Mouse (Mus musculus) embryo, embryonic 11.5 days (tissue): ENCODE measurements around the gene Slc34a2.

Experiments
- DNase-seq: peaks from one replicate; pipeline ENCODE4 v3.0.0-alpha.2; 2012; ENCODE audit warnings: low read depth, low spot score

Slc34a2 gene

DNA sequence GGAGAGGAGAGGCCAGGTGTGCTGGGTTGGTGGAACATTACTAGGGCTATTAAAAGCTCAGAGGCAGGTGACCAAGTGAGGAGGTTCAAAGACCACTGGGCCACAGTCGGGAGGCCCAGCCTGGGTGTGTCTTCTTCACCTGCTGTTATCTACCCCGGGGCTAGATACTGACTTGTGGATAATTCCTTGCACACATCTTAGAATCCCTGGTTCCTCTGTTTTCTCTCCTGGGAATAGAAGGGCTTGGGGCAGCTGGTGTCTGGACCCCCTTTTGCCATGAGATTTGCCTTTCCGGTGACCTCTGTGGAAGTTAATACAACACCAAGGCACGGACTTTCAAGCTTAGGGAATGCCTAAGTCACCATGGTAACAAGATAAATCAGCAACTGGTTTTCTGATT is 72.3 kb downstream of the Slc34a2 start:
- no peak for DNase-seq

DNA sequence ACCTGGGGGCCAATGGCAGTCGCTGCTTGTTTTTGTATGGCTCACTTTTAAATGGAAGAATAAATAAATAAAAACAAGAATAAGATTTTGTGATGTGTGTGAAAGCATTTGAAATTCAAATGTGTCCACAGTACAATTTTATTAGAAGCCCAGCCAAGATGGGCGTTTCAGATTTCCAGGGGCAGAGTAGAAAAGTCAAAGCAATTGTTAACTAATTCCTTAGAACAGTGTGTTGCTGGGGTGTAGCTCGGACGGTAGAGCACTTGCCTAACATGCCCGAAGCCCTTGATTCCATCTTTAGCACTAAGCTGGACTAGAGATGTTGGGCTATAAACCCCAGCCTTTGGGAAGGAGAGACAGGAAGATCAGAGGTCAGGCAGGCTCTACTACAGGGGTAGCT is 73.2 kb downstream of the Slc34a2 start:
- no peak for DNase-seq

DNA sequence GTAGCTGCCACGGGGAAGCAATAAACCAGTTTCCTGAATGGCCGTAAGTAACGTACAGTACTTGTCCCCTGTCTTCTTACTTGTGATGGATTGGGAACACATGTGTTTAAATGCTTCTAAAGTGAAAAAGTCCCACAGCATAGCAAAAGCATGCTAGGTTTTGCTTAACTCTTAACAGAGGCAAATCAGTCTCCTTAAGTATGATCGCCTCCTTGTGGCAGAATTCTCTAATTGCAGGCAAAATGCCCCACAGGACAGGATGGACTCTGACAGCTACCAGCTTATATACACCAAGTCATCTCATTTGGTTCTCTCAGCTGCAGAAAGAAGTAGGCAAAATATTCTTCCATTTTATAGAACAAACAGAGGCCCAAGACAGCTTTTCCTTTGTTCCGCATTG is 75.1 kb downstream of the Slc34a2 start:
- DNase-seq: no peak

DNA sequence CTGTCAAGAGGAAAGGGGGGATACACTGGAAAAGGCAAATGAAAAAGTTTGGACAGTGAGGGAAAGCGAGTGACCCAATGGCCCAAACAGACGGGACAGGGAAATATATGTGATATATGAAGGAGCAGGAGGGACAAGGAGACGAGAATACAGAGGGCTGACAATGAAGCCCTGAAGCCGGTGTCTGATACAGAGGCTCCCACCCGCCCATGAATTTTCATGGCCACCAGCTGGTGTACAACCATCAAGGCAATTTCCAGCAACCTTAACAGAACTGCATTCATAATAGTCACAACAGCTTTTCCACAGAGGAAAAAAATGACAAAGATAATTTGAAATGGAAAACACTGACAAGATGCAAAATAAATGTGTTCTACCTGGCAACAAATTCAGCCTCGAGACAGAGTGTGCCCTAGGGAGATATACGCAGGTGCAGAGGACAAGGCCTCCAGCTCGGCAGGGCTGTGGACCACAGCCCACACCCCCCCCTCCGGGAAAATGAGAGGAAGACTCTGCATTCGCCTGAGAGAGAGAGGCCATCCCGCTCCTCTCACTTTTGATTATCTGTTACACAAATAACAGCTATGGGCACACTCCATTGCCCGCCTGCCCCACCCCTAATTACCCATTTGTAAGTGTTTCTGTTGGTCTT is 76.9 kb downstream of the Slc34a2 start:
- no peak for DNase-seq

DNA sequence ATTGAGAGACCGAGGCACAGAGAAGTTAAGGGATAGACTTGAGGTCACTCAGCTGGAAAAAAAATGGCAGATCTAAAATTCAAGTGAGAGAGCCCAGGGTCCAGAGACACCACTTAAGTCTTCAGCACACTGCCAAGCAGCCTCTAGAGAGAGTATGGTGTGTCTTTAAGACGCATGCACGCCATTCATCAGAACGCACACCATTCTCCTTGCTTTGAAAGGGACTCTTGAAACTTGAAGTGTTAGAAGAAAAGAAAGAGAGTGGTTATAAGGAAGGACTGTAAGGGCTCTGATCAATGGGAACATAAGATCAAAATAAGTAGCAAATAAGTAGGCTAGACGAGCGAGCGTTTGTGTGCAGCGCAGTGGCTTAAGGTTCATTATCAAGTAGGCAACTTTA is 80.3 kb downstream of the Slc34a2 start:
- DNase-seq: no peak

DNA sequence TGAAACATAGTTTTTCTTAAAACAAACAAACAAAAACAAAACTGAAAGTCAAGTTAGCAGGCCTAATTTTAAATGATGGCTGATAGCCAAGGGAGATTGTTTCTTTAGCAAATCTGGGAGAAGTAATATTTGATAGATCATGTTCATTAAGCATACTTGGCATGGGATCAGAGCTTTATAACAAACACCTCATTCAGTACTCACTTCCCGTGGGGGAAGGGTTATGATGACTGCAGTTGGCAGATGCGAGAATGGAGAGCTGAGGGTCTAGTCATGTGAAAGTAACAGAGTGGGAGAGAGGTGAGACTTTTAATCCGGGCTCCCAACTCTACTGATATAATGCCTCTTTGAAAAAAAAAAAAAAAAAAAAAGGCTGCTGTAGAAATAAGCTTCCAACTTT is 81.8 kb downstream of the Slc34a2 start:
- DNase-seq: no peak
